Mouse (Mus musculus): ENCODE data around the gene Plekha8.

GRCm38 (mm10) chr6:54606241-54606640 lies 11.3 kb downstream of the Plekha8 start:
- TF ChIP-seq CTCF (IDR thresholded peaks at IDR 0.05; ENCODE audit: borderline replicate concordance, insufficient read depth, low read length) (no peak), POLR2A (IDR thresholded peaks at IDR 0.05; ENCODE audit: low read depth, low read length) (no peak)

All from embryonic fibroblast, embryonic 13.5 days (primary cell).